Mouse (Mus musculus): ENCODE measurements around the gene Slc46a2. TPM values are rescaled to one million over a fixed set of nuclear protein-coding genes. Genes with fewer than 3 reads are reported as not detected.
A peak's percentile ranks its signal among the peaks of the same experiment; 100 is the strongest.

Slc46a2 gene
- polyA plus RNA-seq, 1 experiment from 2014 or later = not detected

DNA sequence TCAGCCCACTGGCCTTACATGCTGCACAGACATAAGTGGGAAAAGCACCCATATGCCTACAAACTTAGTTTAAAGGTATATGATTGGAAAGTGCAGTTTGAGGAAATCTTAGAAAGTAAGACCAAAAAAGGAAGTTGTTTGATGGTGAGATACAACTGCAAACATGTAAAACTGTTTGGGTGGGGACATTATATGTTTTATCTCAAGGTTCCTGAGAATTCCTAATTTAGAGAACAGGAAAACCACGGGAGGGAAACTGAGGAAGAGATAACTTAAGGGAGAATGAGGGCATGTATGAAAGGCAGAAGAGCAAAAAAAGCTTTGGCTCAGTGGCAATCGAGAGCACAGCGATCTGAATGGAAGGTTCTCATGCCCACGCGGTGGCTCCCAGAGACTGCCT lies 27.8 kb downstream of the Slc46a2 start:
- H3K27me3 ChIP-seq = no peaks in the 10 kb centered on the region
- 91% methylated on average over 5 of the region's 5 CpGs for WGBS
- no peak for ATAC-seq (replicated peaks; ENCODE audit: low FRiP score)
- no peak overlapping the region for H3K4me2 ChIP-seq
- H3K27ac ChIP-seq = no peak overlapping the region
- H3K9ac ChIP-seq = no peak overlapping the region
- H3K9me3 ChIP-seq (replicated peaks) = no peaks in the 10 kb centered on the region
- H3K4me3 ChIP-seq (replicated peaks) = no peak overlapping the region
- H3K4me1 ChIP-seq = no peaks in the 10 kb centered on the region
- peaks cover 27% of the 10 kb centered on the region for H3K36me3 ChIP-seq

DNA sequence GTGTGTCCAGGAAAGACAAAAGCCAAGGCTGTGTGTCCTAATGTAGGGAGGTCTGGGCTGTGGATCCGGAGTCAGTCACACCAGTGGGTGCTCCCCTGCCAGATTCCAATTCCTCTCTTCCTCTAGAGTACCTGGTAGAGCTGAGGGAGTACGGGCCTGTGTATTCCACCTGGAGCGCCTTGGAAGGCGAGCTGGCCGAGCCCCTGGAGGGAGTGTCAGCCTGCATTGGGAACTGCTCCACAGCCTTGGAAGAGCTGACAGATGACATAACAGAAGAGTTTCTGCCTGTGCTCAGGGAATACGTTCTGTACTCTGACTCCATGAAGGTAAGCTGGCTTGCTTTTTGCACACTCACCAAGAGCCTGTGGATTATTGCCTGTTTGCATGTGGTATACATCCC lies 28.6 kb downstream of the Slc46a2 start:
- Histone ChIP-seq H3K36me3 (peaks cover 31% of the 10 kb centered on the region), H3K27ac (no peak overlapping the region), H3K9me3 (replicated peaks) (no peaks in the 10 kb centered on the region), H3K27me3 (no peaks in the 10 kb centered on the region), H3K4me3 (replicated peaks) (no peak overlapping the region), H3K4me1 (no peaks in the 10 kb centered on the region), H3K9ac (no peak overlapping the region), H3K4me2 (no peak overlapping the region)
- ATAC-seq (replicated peaks; ENCODE audit: low FRiP score) = no peak
- WGBS = 90% methylated on average over 6 of the region's 6 CpGs

- Histone ChIP-seq H3K4me2 (no peak overlapping the region), H3K27ac (no peak overlapping the region), H3K9me3 (replicated peaks) (no peaks in the 10 kb centered on the region), H3K9ac (no peak overlapping the region), H3K27me3 (no peaks in the 10 kb centered on the region), H3K4me1 (no peaks in the 10 kb centered on the region), H3K36me3 (peaks cover 49% of the 10 kb centered on the region), H3K4me3 (replicated peaks) (no peak overlapping the region)
- no peak for ATAC-seq (replicated peaks; ENCODE audit: low FRiP score)
- WGBS = 79% methylated on average over 6 of the region's 6 CpGs
Measured at GRCm38 (mm10) chr4:59884136-59884696, 30.6 kb downstream of the Slc46a2 start.

- peaks cover 42% of the 10 kb centered on the region for H3K36me3 ChIP-seq
- no peak overlapping the region for H3K27ac ChIP-seq
- H3K9me3 ChIP-seq (replicated peaks) = no peaks in the 10 kb centered on the region
- no peak overlapping the region for H3K4me2 ChIP-seq
- ATAC-seq (replicated peaks; ENCODE audit: low FRiP score) = no peak
- 88% methylated on average over 2 of the region's 2 CpGs for WGBS
- no peak overlapping the region for H3K4me3 ChIP-seq (replicated peaks)
- no peaks in the 10 kb centered on the region for H3K27me3 ChIP-seq
- H3K9ac ChIP-seq = no peak overlapping the region
- H3K4me1 ChIP-seq = no peaks in the 10 kb centered on the region
Measured at GRCm38 (mm10) chr4:59881210-59881609, 33.6 kb downstream of the Slc46a2 start.

- WGBS = 92% methylated on average over 5 of the region's 5 CpGs
- H3K36me3 ChIP-seq = peaks cover 41% of the 10 kb centered on the region
- no peak overlapping the region for H3K27ac ChIP-seq
- no peaks in the 10 kb centered on the region for H3K9me3 ChIP-seq (replicated peaks)
- no peaks in the 10 kb centered on the region for H3K4me1 ChIP-seq
- no peak overlapping the region for H3K4me2 ChIP-seq
- no peaks in the 10 kb centered on the region for H3K27me3 ChIP-seq
- H3K4me3 ChIP-seq (replicated peaks) = no peak overlapping the region
- ATAC-seq (replicated peaks; ENCODE audit: low FRiP score) = no peak
- no peak overlapping the region for H3K9ac ChIP-seq
Measured at GRCm38 (mm10) chr4:59880725-59881124, 34.1 kb downstream of the Slc46a2 start.

DNA sequence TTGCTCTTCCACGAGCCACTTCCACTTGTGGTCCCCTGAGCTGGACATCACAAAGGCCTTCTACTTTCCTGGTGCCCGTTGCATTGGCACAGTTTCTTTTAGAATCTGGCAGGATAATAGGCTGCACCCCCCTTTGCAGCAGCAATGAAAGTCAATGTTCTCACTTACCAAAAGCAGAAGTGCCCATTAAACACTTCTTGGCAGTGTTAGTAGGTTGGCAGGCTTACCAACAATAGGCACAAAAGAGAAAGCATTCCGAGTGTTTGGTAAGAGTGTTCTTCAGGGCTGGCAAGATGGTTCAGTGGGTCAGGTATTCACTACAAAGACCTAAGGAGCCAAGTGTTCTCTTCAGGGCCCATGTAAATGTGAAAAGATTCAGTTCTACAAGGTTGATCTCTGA lies 35.4 kb downstream of the Slc46a2 start:
- Histone ChIP-seq H3K9me3 (replicated peaks) (no peaks in the 10 kb centered on the region), H3K9ac (no peak overlapping the region), H3K27me3 (no peaks in the 10 kb centered on the region), H3K27ac (no peak overlapping the region), H3K4me1 (no peaks in the 10 kb centered on the region), H3K36me3 (peaks cover 33% of the 10 kb centered on the region), H3K4me3 (replicated peaks) (no peak overlapping the region), H3K4me2 (no peak overlapping the region)
- WGBS = 89% methylated on average over 3 of the region's 3 CpGs
- no peak for ATAC-seq (replicated peaks; ENCODE audit: low FRiP score)

DNA sequence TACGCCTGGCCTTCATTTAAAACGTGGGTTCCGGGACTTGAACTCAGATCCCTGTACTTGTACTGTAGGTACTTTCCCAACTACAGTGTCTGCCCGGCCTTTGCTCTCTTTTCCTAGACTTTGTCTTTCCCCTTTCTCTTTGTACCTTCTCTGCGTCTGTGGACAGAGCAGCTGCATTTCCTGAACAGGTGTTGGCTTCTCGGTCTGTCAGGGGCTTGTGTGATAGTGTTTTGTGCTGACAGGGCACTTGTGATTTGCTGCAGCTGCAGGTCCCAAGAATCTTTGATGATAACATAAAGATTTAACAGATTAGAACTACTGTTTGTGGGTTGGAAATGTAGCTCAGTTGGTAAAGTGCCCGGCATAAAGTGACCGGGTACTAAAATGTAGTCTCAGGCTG lies 36.3 kb downstream of the Slc46a2 start:
- no peak for ATAC-seq (replicated peaks; ENCODE audit: low FRiP score)
- no peaks in the 10 kb centered on the region for H3K4me1 ChIP-seq
- WGBS = 79% methylated on average over 8 of the region's 8 CpGs
- H3K4me3 ChIP-seq (replicated peaks) = no peak overlapping the region
- no peak overlapping the region for H3K27ac ChIP-seq
- peaks cover 33% of the 10 kb centered on the region for H3K36me3 ChIP-seq
- H3K9ac ChIP-seq = no peak overlapping the region
- H3K4me2 ChIP-seq = no peak overlapping the region
- H3K9me3 ChIP-seq (replicated peaks) = no peaks in the 10 kb centered on the region
- no peaks in the 10 kb centered on the region for H3K27me3 ChIP-seq

DNA sequence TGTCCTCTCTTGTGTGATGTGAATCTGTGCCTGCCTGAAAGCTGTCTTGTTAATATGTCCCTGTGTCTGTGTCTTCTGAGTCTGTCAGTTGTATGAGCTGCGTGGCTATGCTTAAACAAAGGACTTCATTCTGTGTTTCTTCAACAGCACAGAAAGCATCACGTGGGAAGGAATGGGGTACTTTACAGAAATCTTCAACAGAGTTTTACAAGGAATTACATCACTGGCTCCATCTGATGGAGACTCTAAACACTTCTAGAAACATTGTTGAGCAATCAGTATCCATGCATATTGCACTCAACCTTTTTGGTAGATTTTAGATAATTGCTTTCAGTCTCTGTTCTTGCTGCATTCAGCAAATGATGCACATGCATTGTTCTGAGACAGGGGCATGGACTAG lies 37.8 kb downstream of the Slc46a2 start:
- Histone ChIP-seq H3K9me3 (replicated peaks) (no peaks in the 10 kb centered on the region), H3K9ac (no peak overlapping the region), H3K4me3 (replicated peaks) (no peak overlapping the region), H3K27ac (no peak overlapping the region), H3K27me3 (no peaks in the 10 kb centered on the region), H3K4me2 (no peak overlapping the region), H3K4me1 (no peaks in the 10 kb centered on the region), H3K36me3 (peaks cover 21% of the 10 kb centered on the region)
- ATAC-seq (replicated peaks; ENCODE audit: low FRiP score) = no peak
- 81% methylated on average over 2 of the region's 2 CpGs for WGBS

- Histone ChIP-seq H3K27ac (no peak overlapping the region), H3K36me3 (0 out of 2 replicates have a peak, but pooled peaks cover 19% of the 10 kb centered on the region), H3K4me2 (no peak overlapping the region), H3K27me3 (no peaks in the 10 kb centered on the region), H3K4me3 (replicated peaks) (no peak overlapping the region), H3K9ac (no peak overlapping the region), H3K9me3 (replicated peaks) (no peaks in the 10 kb centered on the region), H3K4me1 (no peaks in the 10 kb centered on the region)
- ATAC-seq (replicated peaks; ENCODE audit: low FRiP score) = no peak
- 88% methylated on average over 6 of the region's 6 CpGs for WGBS
Measured at GRCm38 (mm10) chr4:59876570-59876969, 38.3 kb downstream of the Slc46a2 start.

DNA sequence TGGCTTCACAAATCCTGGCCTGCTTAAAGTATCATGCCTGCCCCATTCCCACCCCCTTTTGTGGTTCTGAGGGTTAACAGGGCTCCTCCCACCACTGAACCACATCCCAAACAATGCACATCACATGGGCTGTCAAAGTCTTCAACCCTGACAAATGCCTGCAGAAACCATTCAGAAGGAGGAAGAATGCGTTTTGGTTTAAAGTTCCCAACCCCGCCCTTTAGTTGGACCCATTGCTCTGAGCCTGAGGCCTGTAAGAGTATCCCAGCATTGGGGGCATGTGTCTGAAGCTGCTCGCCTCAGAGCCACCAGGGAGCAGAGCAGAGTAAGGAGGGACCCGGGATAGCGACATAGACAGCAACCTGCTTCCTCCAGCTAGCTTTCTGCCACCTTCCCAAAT lies 41.0 kb downstream of the Slc46a2 start:
- no peaks in the 10 kb centered on the region for H3K36me3 ChIP-seq
- 53% methylated on average over 5 of the region's 5 CpGs for WGBS
- H3K4me3 ChIP-seq (replicated peaks) = no peak overlapping the region
- no peak overlapping the region for H3K9ac ChIP-seq
- no peaks in the 10 kb centered on the region for H3K27me3 ChIP-seq
- H3K4me1 ChIP-seq = peaks cover 2% of the 10 kb centered on the region; the same call in 1 of the 2 replicates
- no peak overlapping the region for H3K27ac ChIP-seq
- H3K4me2 ChIP-seq = no peak overlapping the region
- no peaks in the 10 kb centered on the region for H3K9me3 ChIP-seq (replicated peaks)
- ATAC-seq (replicated peaks; ENCODE audit: low FRiP score) = no peak

DNA sequence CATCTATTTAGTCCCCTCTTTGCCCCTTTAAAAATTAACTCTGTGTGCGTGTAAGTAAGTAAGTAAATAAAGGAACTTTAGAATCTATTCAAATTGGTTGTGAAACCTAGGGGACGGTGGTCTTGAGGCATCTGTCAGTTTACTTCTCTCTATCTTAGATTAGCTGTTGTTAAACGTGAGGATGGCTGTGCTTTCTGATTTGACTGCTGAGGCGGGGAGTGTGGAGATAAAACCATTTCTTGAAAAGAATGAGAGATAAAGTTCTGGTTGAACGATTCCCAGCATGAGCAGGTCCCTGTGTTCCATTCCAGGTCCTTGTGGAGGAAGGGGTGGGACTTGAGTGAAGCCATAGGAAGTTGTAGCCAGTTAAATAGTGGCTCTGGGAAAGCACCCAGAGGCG lies 41.6 kb downstream of the Slc46a2 start:
- no peak for ATAC-seq (replicated peaks; ENCODE audit: low FRiP score)
- Histone ChIP-seq H3K36me3 (no peaks in the 10 kb centered on the region), H3K9me3 (replicated peaks) (no peaks in the 10 kb centered on the region), H3K4me2 (no peak overlapping the region), H3K27ac (no peak overlapping the region), H3K27me3 (no peaks in the 10 kb centered on the region), H3K4me1 (peaks cover 2% of the 10 kb centered on the region; the same call in 1 of the 2 replicates), H3K9ac (no peak overlapping the region), H3K4me3 (replicated peaks) (no peak overlapping the region)
- 76% methylated on average over 6 of the region's 6 CpGs for WGBS

GRCm38 (mm10) chr4:59870859-59871591 lies 43.8 kb downstream of the Slc46a2 start:
- Histone ChIP-seq H3K4me3 (replicated peaks) (no peak overlapping the region), H3K36me3 (no peaks in the 10 kb centered on the region), H3K4me2 (no peak overlapping the region), H3K4me1 (peaks cover 2% of the 10 kb centered on the region; the same call in 1 of the 2 replicates), H3K9ac (no peak overlapping the region), H3K9me3 (replicated peaks) (no peaks in the 10 kb centered on the region), H3K27me3 (no peaks in the 10 kb centered on the region), H3K27ac (no peak overlapping the region)
- 58% methylated on average over 9 of the region's 9 CpGs for WGBS
- peak; percentile 63; the same call in 1 of the 2 replicates for ATAC-seq (replicated peaks; ENCODE audit: low FRiP score)
